In the genomic region with DNA sequence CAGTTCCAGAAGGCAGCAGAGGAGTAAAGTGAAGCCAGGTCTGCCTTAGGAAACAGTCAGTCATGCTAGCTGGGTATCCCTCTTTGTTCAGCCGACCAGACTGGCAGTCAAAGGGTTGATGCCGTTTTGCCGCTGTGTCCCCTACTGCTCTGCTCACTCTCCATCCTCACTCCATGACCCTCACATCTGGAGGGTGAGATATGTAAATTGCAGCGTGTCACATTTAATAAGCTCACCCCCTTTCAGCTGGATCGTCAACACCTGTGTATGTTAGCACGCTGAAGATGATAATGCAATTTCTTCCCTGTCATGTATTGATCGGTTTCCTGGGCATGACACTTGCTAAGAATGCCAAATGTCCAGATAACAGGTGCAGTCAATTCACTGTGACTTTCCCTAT, we compare ENCODE assay signal across 17 mouse cellular contexts. TPM values are rescaled to one million over a fixed set of nuclear protein-coding genes. Genes with fewer than 3 reads are reported as not detected.
DNase-seq lines count a peak whose midpoint lies in the region; ATAC-seq and TF ChIP-seq lines count a peak whose summit lies in the region.
"Had no signal": no experiment of that assay in that cellular context is flagged by ENCODE, and none has a peak within 500 bp of the region (broad histone marks: within the 10 kb centered on the region; RNA-seq: fewer than 3 reads in every experiment).

No protein-coding gene starts in this region.

- WGBS in heart, adult 2 months: 55% methylated on average over 7 of the region's 7 CpGs
- WGBS in midbrain, embryonic 12.5 days: 46% methylated on average over 7 of the region's 7 CpGs
- 60% methylated on average over 7 of the region's 7 CpGs for WGBS in midbrain, embryonic 11.5 days
- 40% methylated on average over 7 of the region's 7 CpGs for WGBS in hindbrain, postnatal 0 days
- 20% methylated on average over 7 of the region's 7 CpGs for WGBS in midbrain, postnatal 0 days

- peak overlapping the region; percentile 12 for H3K4me2 ChIP-seq in midbrain, embryonic 12.5 days (replicated peaks)
- no peak overlapping the region for H3K4me2 ChIP-seq in midbrain, embryonic 11.5 days
- peak overlapping the region; percentile 30 for H3K4me2 ChIP-seq in hindbrain, postnatal 0 days (ENCODE audit: low read depth, low read length)
- H3K4me2 ChIP-seq in midbrain, postnatal 0 days (ENCODE audit: low read depth, low read length, poor library complexity, severe bottlenecking): peak overlapping the region; percentile 32
- H3K4me2 ChIP-seq: embryonic facial prominence, embryonic 12.5 days; forebrain, embryonic 15.5 days; heart, embryonic 12.5 days had no signal

- H3K9ac ChIP-seq in heart, adult 2 months (ENCODE audit: low read depth, low read length): no peak overlapping the region
- no peak overlapping the region for H3K9ac ChIP-seq in midbrain, embryonic 12.5 days (replicated peaks)
- H3K9ac ChIP-seq in midbrain, embryonic 11.5 days (ENCODE audit: low read length): no peak overlapping the region
- no peak overlapping the region for H3K9ac ChIP-seq in hindbrain, postnatal 0 days (replicated peaks; ENCODE audit: low read length)
- H3K9ac ChIP-seq in midbrain, postnatal 0 days (replicated peaks; ENCODE audit: low read length, poor library complexity, severe bottlenecking): peak overlapping the region; percentile 36; the same call in 1 of the 2 replicates
- H3K9ac ChIP-seq: embryonic facial prominence, embryonic 12.5 days; forebrain, embryonic 15.5 days; heart, embryonic 12.5 days had no signal

- no peaks in the 10 kb centered on the region for H3K27me3 ChIP-seq in heart, adult 2 months (ENCODE audit: control insufficient read depth, insufficient read depth, low read length)
- 0 out of 2 replicates have a peak, but pooled peaks cover 4% of the 10 kb centered on the region for H3K27me3 ChIP-seq in midbrain, embryonic 12.5 days
- H3K27me3 ChIP-seq in midbrain, embryonic 11.5 days (ENCODE audit: control insufficient read depth, insufficient read depth, low read length): no peaks in the 10 kb centered on the region
- no peaks in the 10 kb centered on the region for H3K27me3 ChIP-seq in hindbrain, postnatal 0 days (ENCODE audit: insufficient read depth, low read length)
- no peaks in the 10 kb centered on the region for H3K27me3 ChIP-seq in midbrain, postnatal 0 days (ENCODE audit: insufficient read depth, low read length)
- H3K27me3 ChIP-seq: embryonic facial prominence, embryonic 12.5 days; forebrain, embryonic 15.5 days had no signal

- TF ChIP-seq EP300 in heart, adult 2 months (IDR thresholded peaks at IDR 0.05; ENCODE audit: insufficient read depth, low read depth, low read length): no peak

- H3K4me1 ChIP-seq in heart, adult 2 months (ENCODE audit: control insufficient read depth, insufficient read depth, low read length): no peaks in the 10 kb centered on the region
- peaks cover 8% of the 10 kb centered on the region; the same call in 1 of the 2 replicates for H3K4me1 ChIP-seq in midbrain, embryonic 12.5 days
- H3K4me1 ChIP-seq in midbrain, embryonic 11.5 days (ENCODE audit: control insufficient read depth, insufficient read depth, low read length): peaks cover 4% of the 10 kb centered on the region; the same call in 1 of the 2 replicates
- H3K4me1 ChIP-seq in hindbrain, postnatal 0 days (ENCODE audit: insufficient read depth, low read length): peaks cover 3% of the 10 kb centered on the region; the same call in 1 of the 2 replicates
- peaks cover 2% of the 10 kb centered on the region; the same call in 1 of the 2 replicates for H3K4me1 ChIP-seq in midbrain, postnatal 0 days (ENCODE audit: insufficient read depth, low read length)
- H3K4me1 ChIP-seq: forebrain, embryonic 15.5 days; heart, embryonic 12.5 days had no signal

- H3K36me3 ChIP-seq in heart, adult 2 months (ENCODE audit: control insufficient read depth, insufficient read depth, low read length): no peaks in the 10 kb centered on the region
- H3K36me3 ChIP-seq in midbrain, embryonic 12.5 days: no peaks in the 10 kb centered on the region
- H3K36me3 ChIP-seq in midbrain, embryonic 11.5 days (ENCODE audit: control insufficient read depth, insufficient read depth, low read length): no peaks in the 10 kb centered on the region
- no peaks in the 10 kb centered on the region for H3K36me3 ChIP-seq in hindbrain, postnatal 0 days (ENCODE audit: insufficient read depth, low read length)
- H3K36me3 ChIP-seq in midbrain, postnatal 0 days (ENCODE audit: insufficient read depth, low read length): no peaks in the 10 kb centered on the region
- H3K36me3 ChIP-seq: embryonic facial prominence, embryonic 12.5 days; forebrain, embryonic 15.5 days; G1E; heart, embryonic 12.5 days had no signal

- H3K79me2 ChIP-seq in heart, adult 2 months (replicated peaks; ENCODE audit: control insufficient read depth, insufficient read depth, low read length): no peaks in the 10 kb centered on the region

- DNase-seq in heart, adult 11 months: peak; percentile 55
- DNase-seq in heart, adult 2 months: no peak
- no peak for DNase-seq in midbrain, embryonic 11.5 days (ENCODE audit: low spot score, missing footprints)
- peak; percentile 15 for DNase-seq in hindbrain, postnatal 0 days (ENCODE audit: low spot score)
- DNase-seq in midbrain, postnatal 0 days (ENCODE audit: low spot score): no peak
- no peak for DNase-seq in natural killer cell, adult 2 months (ENCODE audit: low spot score in 2 of 2)
- DNase-seq in urinary bladder, adult 18-20 months (ENCODE audit: low spot score in 2 of 2): no peak
- DNase-seq: adrenal gland, postnatal 10 days; B cell, adult 2 months; cerebellum, adult 11-12 months; cerebellum, adult 9-10 months had no signal

- no peak overlapping the region for H3K4me3 ChIP-seq in heart, adult 2 months
- no peak overlapping the region for H3K4me3 ChIP-seq in midbrain, embryonic 12.5 days
- no peak overlapping the region for H3K4me3 ChIP-seq in midbrain, embryonic 11.5 days (ENCODE audit: low read depth, low read length)
- H3K4me3 ChIP-seq in hindbrain, postnatal 0 days (ENCODE audit: low read length): no peak overlapping the region
- H3K4me3 ChIP-seq in midbrain, postnatal 0 days (ENCODE audit: low read depth, low read length): peak overlapping the region; percentile 7; the same call in 1 of the 2 replicates
- H3K4me3 ChIP-seq: embryonic facial prominence, embryonic 12.5 days; forebrain, embryonic 15.5 days; heart, embryonic 12.5 days had no signal

- H3K9me3 ChIP-seq in midbrain, embryonic 12.5 days: no peaks in the 10 kb centered on the region
- no peaks in the 10 kb centered on the region for H3K9me3 ChIP-seq in midbrain, embryonic 11.5 days (ENCODE audit: control insufficient read depth, low read length)
- no peaks in the 10 kb centered on the region for H3K9me3 ChIP-seq in hindbrain, postnatal 0 days (ENCODE audit: low read length)
- H3K9me3 ChIP-seq in midbrain, postnatal 0 days (ENCODE audit: low read length): no peaks in the 10 kb centered on the region
- H3K9me3 ChIP-seq: embryonic facial prominence, embryonic 12.5 days; forebrain, embryonic 15.5 days; heart, embryonic 12.5 days had no signal

- no peak for TF ChIP-seq CTCF in heart, adult 2 months (IDR thresholded peaks at IDR 0.05)
- no peak for TF ChIP-seq CTCF in hindbrain, postnatal 0 days (IDR thresholded peaks at IDR 0.05; ENCODE audit: low read depth)
- no peak for TF ChIP-seq CTCF in midbrain, postnatal 0 days (IDR thresholded peaks at IDR 0.05)

- no peak for ATAC-seq in midbrain, embryonic 12.5 days (ENCODE audit: low FRiP score, low read depth)
- ATAC-seq in midbrain, embryonic 11.5 days (ENCODE audit: low FRiP score): no peak; the same call in 1 of the 2 replicates
- peak; percentile 59; the same call in 1 of the 2 replicates for ATAC-seq in hindbrain, postnatal 0 days
- no peak for ATAC-seq in midbrain, postnatal 0 days (ENCODE audit: low FRiP score)
- ATAC-seq: CD4-positive, CD25-positive, alpha-beta regulatory T cell, adult 4 months; forebrain, embryonic 15.5 days had no signal

- H3K27ac ChIP-seq in heart, adult 2 months: no peak overlapping the region
- H3K27ac ChIP-seq in midbrain, embryonic 12.5 days (replicated peaks): no peak overlapping the region
- H3K27ac ChIP-seq in midbrain, embryonic 11.5 days (ENCODE audit: low read depth, low read length): no peak overlapping the region
- no peak overlapping the region for H3K27ac ChIP-seq in hindbrain, postnatal 0 days
- H3K27ac ChIP-seq in midbrain, postnatal 0 days (ENCODE audit: low read depth, low read length): no peak overlapping the region
- H3K27ac ChIP-seq: embryonic facial prominence, embryonic 12.5 days; forebrain, embryonic 15.5 days had no signal

- no peak for TF ChIP-seq POLR2A in heart, adult 2 months (IDR thresholded peaks at IDR 0.05; ENCODE audit: insufficient read depth, low read depth, low read length)

- intact Hi-C loops in heart, adult 2 months (cut with DNase I): no loop called here

RNA-seq across cellular contexts. Expression of a gene that starts 49.0 kb away (rescaled TPM):
- under 1 TPM; 0.05 to 0.10 TPM for total RNA-seq in heart, adult 2 months (2021)
- polyA plus RNA-seq in heart, adult 2 months (2012; rRNA removed): 0.09 and 0.21 TPM in 2 replicates
- 0.03 and 0.05 TPM in 2 replicates for polyA plus RNA-seq in midbrain, embryonic 12.5 days (2016; fragmentation: Nextera tagmentation; extraction: Ambion mirVana)
- 0.03 and 0.18 TPM in 2 replicates for polyA plus RNA-seq in midbrain, embryonic 11.5 days (2014; fragmentation: Nextera tagmentation; extraction: Ambion mirVana)
- 0.54 and 0.73 TPM in 2 replicates for total RNA-seq in hindbrain, postnatal 0 days (2014; rRNA removed)
- polyA plus RNA-seq in hindbrain, postnatal 0 days (2015; fragmentation: Nextera tagmentation; extraction: Ambion mirVana): 0.39 and 0.48 TPM in 2 replicates
- total RNA-seq in midbrain, postnatal 0 days (2014; rRNA removed): 0.52 and 0.88 TPM in 2 replicates
- 0.37 and 0.49 TPM in 2 replicates for polyA plus RNA-seq in midbrain, postnatal 0 days (2015; fragmentation: Nextera tagmentation; extraction: Ambion mirVana)
- polyA plus RNA-seq: G1E had no signal

Comparison
In these comparisons a context has a peak if more than half of its experiments do, and no peak if none do; other contexts are left out.
1. DNase-seq: peak in heart, adult 11 months (single experiment) and hindbrain, postnatal 0 days (single experiment); none in heart, adult 2 months (0 of 2), midbrain, embryonic 11.5 days (single experiment), midbrain, postnatal 0 days (single experiment), natural killer cell, adult 2 months (0 of 2) and urinary bladder, adult 18-20 months (0 of 2).